In the genomic region with DNA sequence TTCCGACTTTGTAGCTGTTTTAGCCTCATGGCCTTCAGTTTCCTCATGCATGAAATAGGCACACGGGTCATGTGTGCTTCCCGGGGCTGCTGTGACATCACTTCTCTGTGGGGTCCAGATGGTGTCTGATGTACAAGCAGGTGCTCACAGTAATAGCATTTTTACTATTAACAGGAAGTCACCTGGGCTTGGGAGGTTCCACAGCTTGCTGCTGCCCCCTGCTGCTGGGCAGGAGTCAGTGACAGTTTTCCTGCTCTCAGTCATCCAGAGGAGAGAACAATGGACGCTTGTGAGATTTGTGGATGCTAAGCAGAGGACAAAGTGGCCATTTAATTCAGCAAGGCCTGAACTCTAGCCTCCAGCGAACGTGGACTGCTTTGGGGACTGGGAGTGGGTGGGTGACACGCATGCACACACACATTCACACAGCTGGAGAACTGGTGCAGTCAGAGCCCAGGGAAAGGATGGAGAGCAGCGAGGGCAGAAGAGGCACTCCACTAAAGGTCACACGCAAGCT, we compare ENCODE assay signal across 8 mouse cellular contexts. TPM values are rescaled to one million over a fixed set of nuclear protein-coding genes. Genes with fewer than 3 reads are reported as not detected.
DNase-seq lines count a peak whose midpoint lies in the region; ATAC-seq and TF ChIP-seq lines count a peak whose summit lies in the region.

No protein-coding gene starts in this region.

- H3K27ac ChIP-seq in heart, embryonic 12.5 days (ENCODE audit: poor library complexity, severe bottlenecking), result no peak overlapping the region; the same call in 1 of the 2 replicates
- no peak overlapping the region for H3K27ac ChIP-seq in kidney, adult 2 months (ENCODE audit: insufficient read depth, low read depth, low read length)
- peak overlapping the region; percentile 76 for H3K27ac ChIP-seq in limb, embryonic 10.5 days
- peak overlapping the region; percentile 69 for H3K27ac ChIP-seq in midbrain, embryonic 14.5 days (replicated peaks; ENCODE audit: low read depth, low read length)
- H3K27ac ChIP-seq in spleen, adult 2 months (ENCODE audit: insufficient read depth, low read length), result peak overlapping the region; percentile 89

- no peak for TF ChIP-seq POLR2A in kidney, adult 2 months (IDR thresholded peaks at IDR 0.05; ENCODE audit: low read depth, low read length)
- no peak for TF ChIP-seq POLR2A in spleen, adult 2 months (IDR thresholded peaks at IDR 0.05; ENCODE audit: low read depth, low read length)

- H3K9me3 ChIP-seq in heart, embryonic 12.5 days (replicated peaks), result no peaks in the 10 kb centered on the region
- no peaks in the 10 kb centered on the region for H3K9me3 ChIP-seq in limb, embryonic 10.5 days (replicated peaks)
- H3K9me3 ChIP-seq in midbrain, embryonic 14.5 days (ENCODE audit: control insufficient read depth, low read length), result no peaks in the 10 kb centered on the region

- WGBS in heart, embryonic 12.5 days, result 44% methylated on average over 9 of the region's 9 CpGs
- 34% methylated on average over 9 of the region's 9 CpGs for WGBS in kidney, adult 2 months
- 59% methylated on average over 9 of the region's 9 CpGs for WGBS in limb, embryonic 10.5 days
- WGBS in midbrain, embryonic 14.5 days, result 35% methylated on average over 9 of the region's 9 CpGs
- 29% methylated on average over 9 of the region's 9 CpGs for WGBS in spleen, adult 2 months

- peak; percentile 27 to 28 for DNase-seq in heart, adult 9 months (ENCODE audit: low spot score in 2 of 2)
- DNase-seq in cerebellum, postnatal 25 days, result peak; percentile 80 to 86
- peak; percentile 64 to 66 for DNase-seq in frontal cortex, postnatal 36 days (ENCODE audit: low spot score in 2 of 2)
- peak; percentile 56 for DNase-seq in kidney, adult 2 months
- DNase-seq in limb, embryonic 10.5 days (ENCODE audit: low spot score), result peak; percentile 73
- peak; percentile 86 for DNase-seq in midbrain, embryonic 14.5 days
- peak; percentile 81 to 89 for DNase-seq in spleen, adult 2 months (ENCODE audit: low read depth in 1 of 2, low spot score in 2 of 2)

- ATAC-seq in heart, embryonic 12.5 days (ENCODE audit: insufficient number of reproducible peaks, low FRiP score), result no peak
- ATAC-seq in midbrain, embryonic 14.5 days (ENCODE audit: low FRiP score, low TSS enrichment), result peak; percentile 65; the same call in 1 of the 2 replicates

- no peak overlapping the region for H3K4me3 ChIP-seq in heart, embryonic 12.5 days
- H3K4me3 ChIP-seq in kidney, adult 2 months (ENCODE audit: insufficient read depth, low read depth, low read length), result no peak overlapping the region
- no peak overlapping the region for H3K4me3 ChIP-seq in limb, embryonic 10.5 days
- no peak overlapping the region for H3K4me3 ChIP-seq in midbrain, embryonic 14.5 days (replicated peaks; ENCODE audit: low read depth, low read length)
- H3K4me3 ChIP-seq in spleen, adult 2 months (ENCODE audit: extremely low read depth, insufficient read depth, insufficient read length), result no peak overlapping the region; the same call in 1 of the 2 replicates

- H3K27me3 ChIP-seq in heart, embryonic 12.5 days (replicated peaks), result peaks cover 9% of the 10 kb centered on the region; the same call in 1 of the 2 replicates
- no peaks in the 10 kb centered on the region for H3K27me3 ChIP-seq in kidney, adult 2 months (replicated peaks; ENCODE audit: control insufficient read depth, insufficient read depth, low read length)
- no peaks in the 10 kb centered on the region for H3K27me3 ChIP-seq in limb, embryonic 10.5 days (ENCODE audit: low read depth, poor library complexity, severe bottlenecking)
- H3K27me3 ChIP-seq in midbrain, embryonic 14.5 days (ENCODE audit: control insufficient read depth, insufficient read depth, low read length), result no peaks in the 10 kb centered on the region
- H3K27me3 ChIP-seq in spleen, adult 2 months (ENCODE audit: control insufficient read depth, insufficient read depth, low read length), result no peaks in the 10 kb centered on the region

- TF ChIP-seq CTCF in kidney, adult 2 months (conservative IDR thresholded peaks at IDR 0.05; ENCODE audit: insufficient read depth, insufficient read length, low read depth, low read length), result peak; percentile 92
- peak; percentile 95; the same call in 1 of the 2 replicates for TF ChIP-seq CTCF in spleen, adult 2 months (IDR thresholded peaks at IDR 0.05; ENCODE audit: extremely low read depth, insufficient read depth, insufficient read length, insufficient replicate concordance)

- no peak overlapping the region for H3K9ac ChIP-seq in heart, embryonic 12.5 days
- peak overlapping the region; percentile 1; the same call in 1 of the 2 replicates for H3K9ac ChIP-seq in midbrain, embryonic 14.5 days (replicated peaks; ENCODE audit: low read length)

- no peak overlapping the region for H3K4me2 ChIP-seq in heart, embryonic 12.5 days
- no peak overlapping the region for H3K4me2 ChIP-seq in midbrain, embryonic 14.5 days (ENCODE audit: low read length)

- H3K36me3 ChIP-seq in heart, embryonic 12.5 days, result peaks cover 48% of the 10 kb centered on the region
- no peaks in the 10 kb centered on the region for H3K36me3 ChIP-seq in kidney, adult 2 months (ENCODE audit: control insufficient read depth, insufficient read depth, low read length)
- peaks cover 47% of the 10 kb centered on the region for H3K36me3 ChIP-seq in limb, embryonic 10.5 days
- H3K36me3 ChIP-seq in midbrain, embryonic 14.5 days (ENCODE audit: control insufficient read depth, insufficient read depth, low read length), result peaks cover 45% of the 10 kb centered on the region
- H3K36me3 ChIP-seq in spleen, adult 2 months (ENCODE audit: control insufficient read depth, insufficient read depth, low read length), result peaks cover 26% of the 10 kb centered on the region

- peaks cover 15% of the 10 kb centered on the region for H3K4me1 ChIP-seq in heart, embryonic 12.5 days (replicated peaks)
- no peaks in the 10 kb centered on the region for H3K4me1 ChIP-seq in kidney, adult 2 months (ENCODE audit: control insufficient read depth, insufficient read depth, low read length)
- peaks cover 11% of the 10 kb centered on the region; the same call in 1 of the 2 replicates for H3K4me1 ChIP-seq in limb, embryonic 10.5 days
- no peaks in the 10 kb centered on the region for H3K4me1 ChIP-seq in midbrain, embryonic 14.5 days (ENCODE audit: control insufficient read depth, insufficient read depth, low read length)
- peaks cover 40% of the 10 kb centered on the region for H3K4me1 ChIP-seq in spleen, adult 2 months (ENCODE audit: control insufficient read depth, insufficient read depth, insufficient read length)

RNA-seq across cellular contexts. Expression of a gene that starts 35.7 kb away (rescaled TPM):
- 0.18 and 0.23 TPM in 2 replicates for polyA plus RNA-seq in heart, embryonic 12.5 days (2016; fragmentation: Nextera tagmentation; extraction: Ambion mirVana)
- polyA plus RNA-seq in kidney, adult 2 months (2012; rRNA removed), result 1.4 and 6.4 TPM in 2 replicates
- polyA plus RNA-seq in limb, embryonic 10.5 days (2016; fragmentation: Nextera tagmentation; extraction: Ambion mirVana), result 0.19 and 0.21 TPM in 2 replicates
- polyA plus RNA-seq in midbrain, embryonic 14.5 days (2014; fragmentation: Nextera tagmentation; extraction: Ambion mirVana), result 0.13 TPM in 1 of 2 replicates, not detected in the other
- polyA plus RNA-seq in spleen, adult 2 months (2012; rRNA removed), result 138 and 180 TPM in 2 replicates

Comparison
In these comparisons a context has a peak if more than half of its experiments do, and no peak if none do; other contexts are left out.
1. DNase-seq: peak in every context shown above with its lines; median percentile 86 in midbrain, embryonic 14.5 days; 85 in spleen, adult 2 months; 83 in cerebellum, postnatal 25 days; 73 in limb, embryonic 10.5 days; 65 in frontal cortex, postnatal 36 days; 56 in kidney, adult 2 months; 28 in heart, adult 9 months.
2. H3K27ac ChIP-seq: peak in limb, embryonic 10.5 days (single experiment), midbrain, embryonic 14.5 days (single experiment) and spleen, adult 2 months (single experiment); none in heart, embryonic 12.5 days (single experiment) and kidney, adult 2 months (single experiment).
3. RNA of a gene that starts 35.7 kb away (polyA plus RNA-seq): 138 to 180 TPM in spleen, adult 2 months; 1.4 to 6.4 TPM in kidney, adult 2 months, 0.19 to 0.21 TPM in limb, embryonic 10.5 days, 0.18 to 0.23 TPM in heart, embryonic 12.5 days and 0.13 TPM in midbrain, embryonic 14.5 days; every median in the first group is over 10 times any median in the second.